Mouse (Mus musculus): ENCODE results near the gene Cadps2.

GRCm38 (mm10) chr6:23260738-23261050 is 578.5 kb downstream of the Cadps2 start:
- TF ChIP-seq CTCF (IDR thresholded peaks at IDR 0.05; ENCODE audit: borderline replicate concordance, insufficient read depth, low read depth, low read length), result no peak
- no peak for TF ChIP-seq POLR2A (IDR thresholded peaks at IDR 0.05; ENCODE audit: borderline replicate concordance, insufficient read depth, low read length)

Measured in cerebellum, adult 2 months (tissue).